9 mouse cellular contexts compared by ENCODE assay signal in the genomic region with DNA sequence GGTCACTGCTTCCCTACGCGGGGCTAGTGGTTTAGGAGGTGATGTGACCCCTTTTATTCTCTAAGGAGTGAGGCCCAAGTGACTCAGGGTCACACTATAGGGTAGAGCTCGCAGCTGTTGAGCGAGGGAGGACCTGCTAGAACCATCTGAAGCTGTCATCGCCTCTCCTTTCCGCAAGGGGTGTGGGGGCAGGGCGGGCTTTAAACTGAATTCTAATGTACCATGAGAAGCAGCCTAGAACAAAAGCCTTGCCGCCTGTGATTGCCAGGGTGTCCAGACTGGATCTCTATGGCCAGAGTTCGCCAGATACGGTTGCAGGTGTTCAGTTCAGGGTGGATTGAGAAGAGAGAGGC. TPM values are rescaled to one million over a fixed set of nuclear protein-coding genes. Genes with fewer than 3 reads are reported as not detected.
DNase-seq lines count a peak whose midpoint lies in the region; ATAC-seq lines count a peak whose summit lies in the region.
"Had no signal": no experiment of that assay in that cellular context is flagged by ENCODE, and none has a peak within 500 bp of the region (broad histone marks: within the 10 kb centered on the region; RNA-seq: fewer than 3 reads in every experiment).

No protein-coding gene starts in this region.

- no peaks in the 10 kb centered on the region for H3K9me3 ChIP-seq in forebrain, embryonic 13.5 days (replicated peaks)
- H3K9me3 ChIP-seq in intestine, embryonic 16.5 days (ENCODE audit: control insufficient read depth, low read length): no peaks in the 10 kb centered on the region

- H3K9ac ChIP-seq in forebrain, embryonic 13.5 days: peak overlapping the region; percentile 99
- peak overlapping the region; percentile 71 for H3K9ac ChIP-seq in intestine, embryonic 16.5 days (ENCODE audit: low read depth, low read length)

- under 1% methylated on average over 10 of the region's 10 CpGs for WGBS in forebrain, embryonic 13.5 days
- 6% methylated on average over 10 of the region's 10 CpGs for WGBS in intestine, embryonic 16.5 days

- peak; percentile 29 for ATAC-seq in forebrain, embryonic 13.5 days
- ATAC-seq in intestine, embryonic 16.5 days: peak; percentile 21

- peaks cover 15% of the 10 kb centered on the region for H3K36me3 ChIP-seq in forebrain, embryonic 13.5 days (ENCODE audit: poor library complexity, severe bottlenecking)
- H3K36me3 ChIP-seq in intestine, embryonic 16.5 days (ENCODE audit: control insufficient read depth, insufficient read depth, low read length): no peaks in the 10 kb centered on the region

- peak overlapping the region; percentile 83 for H3K4me2 ChIP-seq in forebrain, embryonic 13.5 days
- peak overlapping the region; percentile 96 for H3K4me2 ChIP-seq in intestine, embryonic 16.5 days (ENCODE audit: low read depth, low read length)

- no peaks in the 10 kb centered on the region for H3K27me3 ChIP-seq in forebrain, embryonic 13.5 days
- peaks cover 3% of the 10 kb centered on the region; the same call in 1 of the 2 replicates for H3K27me3 ChIP-seq in intestine, embryonic 16.5 days (replicated peaks; ENCODE audit: control insufficient read depth, insufficient read depth, low read length)

- peak; percentile 31 to 38 for DNase-seq in heart, adult 18-20 months
- no peak for DNase-seq in heart, adult 9 months (ENCODE audit: low spot score in 2 of 2)
- peak; percentile 42 for DNase-seq in Muller cell, postnatal 12 days (ENCODE audit: inconsistent ontology term)
- DNase-seq in lung, postnatal 4 days: peak; percentile 49 to 58
- DNase-seq in right cerebral cortex, postnatal 4 days: peak; percentile 85
- DNase-seq in gastrocnemius, postnatal 10 days: no peak

- H3K4me3 ChIP-seq in forebrain, embryonic 13.5 days: peak overlapping the region; percentile 85
- peak overlapping the region; percentile 75 for H3K4me3 ChIP-seq in intestine, embryonic 16.5 days (ENCODE audit: low read length)

- H3K27ac ChIP-seq in forebrain, embryonic 13.5 days: peak overlapping the region; percentile 100
- H3K27ac ChIP-seq in intestine, embryonic 16.5 days (ENCODE audit: low read length): peak overlapping the region; percentile 61

- H3K4me1 ChIP-seq in forebrain, embryonic 13.5 days: peaks cover 56% of the 10 kb centered on the region
- peaks cover 21% of the 10 kb centered on the region for H3K4me1 ChIP-seq in intestine, embryonic 16.5 days (ENCODE audit: control insufficient read depth, insufficient read depth, low read length)

RNA-seq across cellular contexts. Expression of a gene that starts 1.4 kb away (rescaled TPM):
- total RNA-seq in heart, adult 18-20 months (2021): 1 to 10 TPM; 4.8 to 8.6 TPM
- polyA plus RNA-seq in forebrain, embryonic 13.5 days (2015; fragmentation: Nextera tagmentation; extraction: Ambion mirVana): 559 and 618 TPM in 2 replicates
- polyA plus RNA-seq in intestine, embryonic 16.5 days (2015; fragmentation: Nextera tagmentation; extraction: Ambion mirVana): 30.4 and 36.0 TPM in 2 replicates
- 10 to 100 TPM; 17.1 to 20.5 TPM for total RNA-seq in gastrocnemius, postnatal 10 days (2021)
- total RNA-seq: liver, adult 2 months had no signal

RNA-seq across cellular contexts. Expression of a gene that starts 31.1 kb away (rescaled TPM):
- total RNA-seq in heart, adult 18-20 months (2021): 10 to 100 TPM; 25.0 to 32.9 TPM
- 121 and 128 TPM in 2 replicates for polyA plus RNA-seq in forebrain, embryonic 13.5 days (2015; fragmentation: Nextera tagmentation; extraction: Ambion mirVana)
- polyA plus RNA-seq in intestine, embryonic 16.5 days (2015; fragmentation: Nextera tagmentation; extraction: Ambion mirVana): 66.7 and 67.2 TPM in 2 replicates
- 10 to 100 TPM; 32.2 to 33.2 TPM for total RNA-seq in gastrocnemius, postnatal 10 days (2021)

RNA-seq across cellular contexts. Expression of a gene that starts 53.9 kb away (rescaled TPM):
- total RNA-seq in heart, adult 18-20 months (2021): 10 to 100 TPM; 51.0 to 70.1 TPM
- polyA plus RNA-seq in forebrain, embryonic 13.5 days (2015; fragmentation: Nextera tagmentation; extraction: Ambion mirVana): 761 and 874 TPM in 2 replicates
- polyA plus RNA-seq in intestine, embryonic 16.5 days (2015; fragmentation: Nextera tagmentation; extraction: Ambion mirVana): 149 and 162 TPM in 2 replicates
- total RNA-seq in gastrocnemius, postnatal 10 days (2021): 10 to 100 TPM; 44.4 to 49.4 TPM

Comparison
In these comparisons a context has a peak if more than half of its experiments do, and no peak if none do; other contexts are left out.
1. DNase-seq: peak in heart, adult 18-20 months (2 of 2), Muller cell, postnatal 12 days (single experiment), lung, postnatal 4 days (2 of 2) and right cerebral cortex, postnatal 4 days (single experiment); none in heart, adult 9 months (0 of 2) and gastrocnemius, postnatal 10 days (single experiment).